Mouse (Mus musculus) embryonic facial prominence, embryonic 10.5 days (tissue): ENCODE measurements around the gene Cyfip2. TPM values are rescaled to one million over a fixed set of nuclear protein-coding genes. Genes with fewer than 3 reads are reported as not detected.

Experiments
- DNase-seq: peaks from one replicate; pipeline ENCODE4 v3.0.0-alpha.2; 2017; ENCODE audit warnings: low spot score
- H3K27ac ChIP-seq: fragments of 300-500 bp; sonication (generic); replicated peaks from 2 replicates; pipeline ENCODE4 v1.5.1; 2016; ENCODE audit warnings: mild to moderate bottlenecking
- H3K27me3 ChIP-seq: fragments of 300-500 bp; sonication (generic); replicated peaks from 2 replicates; pipeline ENCODE4 v1.6.1; 2016; ENCODE audit warnings: low read depth, mild to moderate bottlenecking; ENCODE audit not compliant: poor library complexity, severe bottlenecking
- H3K36me3 ChIP-seq: fragments of 300-500 bp; sonication (generic); replicated peaks from 2 replicates; pipeline ENCODE4 v1.6.1; 2016; ENCODE audit warnings: mild to moderate bottlenecking, moderate library complexity
- H3K4me1 ChIP-seq: fragments of 300-500 bp; sonication (generic); 2 replicates; pipeline ENCODE4 v1.6.1; 2016
- H3K4me3 ChIP-seq: fragments of 300-500 bp; sonication (generic); 2 replicates; pipeline ENCODE4 v1.5.1; 2016; ENCODE audit warnings: mild to moderate bottlenecking, moderate library complexity
- H3K9me3 ChIP-seq: fragments of 300-500 bp; sonication (generic); 2 replicates; pipeline ENCODE4 v1.6.1; 2016; ENCODE audit warnings: mild to moderate bottlenecking
- WGBS: fragments of 180-500 bp; shearing (Covaris S2); methylation state at CpG from one replicate; pipeline ENCODE4 v1.1.7; 2016; 5-methylcytosine and 5-hydroxymethylcytosine counted together
- microRNA-seq: library from miRNA; unstranded; fragments of <30 nt; microRNA quantifications from one replicate; pipeline ENCODE4, GENCODE M21; 2017
- polyA plus RNA-seq: library from polyadenylated mRNA; unstranded; fragments of >200 nt; fragmentation: Nextera tagmentation; extraction: Ambion mirVana; gene quantifications from 2 replicates; pipeline ENCODE4 v1.2.1, GENCODE M21; 2016

The Cyfip2 gene
- polyA plus RNA-seq, 1 experiment from 2014 or later: 18.3 TPM

DNA sequence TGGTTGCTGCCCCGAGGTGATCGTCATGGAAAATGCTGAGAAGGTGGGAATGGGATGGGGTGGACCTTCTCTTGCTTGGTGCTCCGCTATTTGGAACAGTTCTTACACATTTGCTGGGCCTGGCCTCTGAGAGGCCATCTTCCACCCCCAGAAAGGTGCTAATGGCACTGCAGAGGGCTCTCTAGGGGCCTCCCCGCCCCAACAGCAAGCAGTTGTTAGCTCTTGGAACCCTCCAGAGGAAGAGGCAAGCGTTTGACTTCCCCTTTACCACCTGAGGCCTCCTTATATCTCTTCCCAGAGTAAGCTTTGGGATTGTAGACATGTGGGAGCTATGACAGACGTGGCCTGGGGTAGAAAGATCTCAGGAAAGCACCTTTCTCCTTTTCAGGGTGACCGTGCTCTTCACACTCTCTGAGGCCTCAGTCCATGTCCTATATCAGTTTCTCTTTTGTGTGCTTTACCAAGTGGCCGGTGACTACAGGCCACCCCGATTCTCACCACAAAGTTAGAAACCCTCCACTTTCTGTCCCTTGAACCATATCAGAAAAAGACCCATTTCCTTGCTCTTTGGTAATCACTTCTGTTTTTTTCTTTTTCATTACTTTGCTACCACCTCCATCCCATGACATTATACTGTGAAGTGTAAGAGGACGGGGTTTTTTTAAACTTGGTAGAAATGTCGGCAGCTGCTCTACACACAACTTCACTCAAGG is 167.3 kb downstream of the Cyfip2 start:
- no peak for DNase-seq
- Histone ChIP-seq H3K27me3 (no peaks in the 10 kb centered on the region), H3K4me3 (no peak overlapping the region), H3K4me1 (no peaks in the 10 kb centered on the region), H3K27ac (no peak overlapping the region), H3K36me3 (peaks cover 46% of the 10 kb centered on the region), H3K9me3 (no peaks in the 10 kb centered on the region)
- WGBS: 88% methylated on average over 11 of the region's 11 CpGs

Small RNA genes lying within 50 kb of the gene (microRNA-seq; reads per million reads assigned to microRNA genes)
- gene Mir7239: not detected

Other genes starting within 250 kb of the Cyfip2 start
- 0.29 and 0.71 TPM in 2 replicates for gene Nipal4, start 146.4 kb downstream of the Cyfip2 start, polyA plus RNA-seq
- gene Fndc9, start 77.3 kb downstream of the Cyfip2 start, polyA plus RNA-seq: 0.26 and 0.29 TPM in 2 replicates
- 0.04 and 0.05 TPM in 2 replicates for gene Itk, start 76.7 kb upstream of the Cyfip2 start, polyA plus RNA-seq
- not detected in 2 replicates for gene Fam71b, start 83.7 kb upstream of the Cyfip2 start, polyA plus RNA-seq
- gene Med7, start 124.1 kb upstream of the Cyfip2 start, polyA plus RNA-seq: 90.5 and 92.0 TPM in 2 replicates
- gene Havcr2, start 142.1 kb upstream of the Cyfip2 start, polyA plus RNA-seq: 0.08 TPM in 1 of 2 replicates, not detected in the other
- gene Gm12169, start 211.4 kb upstream of the Cyfip2 start, polyA plus RNA-seq: not detected in 2 replicates